Mouse (Mus musculus): ENCODE measurements around the gene Csgalnact2. TPM values are rescaled to one million over a fixed set of nuclear protein-coding genes. Genes with fewer than 3 reads are reported as not detected.
A peak's percentile ranks its signal among the peaks of the same experiment; 100 is the strongest.

Gene Csgalnact2
- polyA plus RNA-seq, 1 experiment from 2014 or later: 19.7 TPM

- Histone ChIP-seq H3K4me1 (replicated peaks; ENCODE audit: insufficient read depth, low read length) (no peaks in the 10 kb centered on the region), H3K27ac (no peak overlapping the region), H3K4me2 (ENCODE audit: low read length) (no peak overlapping the region), H3K9ac (ENCODE audit: low read depth, low read length) (no peak overlapping the region), H3K36me3 (ENCODE audit: insufficient read depth, low read length) (0 out of 2 replicates have a peak, but pooled peaks cover 22% of the 10 kb centered on the region), H3K4me3 (replicated peaks; ENCODE audit: low read depth, low read length) (no peak overlapping the region), H3K27me3 (ENCODE audit: insufficient read depth, low read length) (no peaks in the 10 kb centered on the region), H3K9me3 (replicated peaks; ENCODE audit: low read length) (no peaks in the 10 kb centered on the region)
- DNase-seq (ENCODE audit: low spot score) (no peak), ATAC-seq (replicated peaks; ENCODE audit: low FRiP score, low read depth) (no peak)
- no peak for TF ChIP-seq CTCF (IDR thresholded peaks at IDR 0.05; ENCODE audit: low read depth)
Observed at GRCm38 (mm10) chr6:118126577-118126976, 12.4 kb downstream of the Csgalnact2 start.

- no peaks in the 10 kb centered on the region for H3K9me3 ChIP-seq (replicated peaks; ENCODE audit: low read length)
- WGBS: 91% methylated on average over 1 of the region's 1 CpGs
- TF ChIP-seq CTCF (IDR thresholded peaks at IDR 0.05; ENCODE audit: low read depth): no peak
- H3K27me3 ChIP-seq (ENCODE audit: insufficient read depth, low read length): no peaks in the 10 kb centered on the region
- no peak overlapping the region for H3K4me2 ChIP-seq (ENCODE audit: low read length)
- H3K4me1 ChIP-seq (replicated peaks; ENCODE audit: insufficient read depth, low read length): no peaks in the 10 kb centered on the region
- DNase-seq (ENCODE audit: low spot score) (no peak), ATAC-seq (replicated peaks; ENCODE audit: low FRiP score, low read depth) (no peak)
- H3K36me3 ChIP-seq (ENCODE audit: insufficient read depth, low read length): 0 out of 2 replicates have a peak, but pooled peaks cover 24% of the 10 kb centered on the region
- H3K27ac ChIP-seq: no peak overlapping the region
- no peak overlapping the region for H3K9ac ChIP-seq (ENCODE audit: low read depth, low read length)
- no peak overlapping the region for H3K4me3 ChIP-seq (replicated peaks; ENCODE audit: low read depth, low read length)
Observed at GRCm38 (mm10) chr6:118122767-118123166, 16.2 kb downstream of the Csgalnact2 start.

GRCm38 (mm10) chr6:118111810-118112209 is 27.1 kb downstream of the Csgalnact2 start:
- Histone ChIP-seq H3K9me3 (replicated peaks; ENCODE audit: low read length) (no peaks in the 10 kb centered on the region), H3K4me1 (replicated peaks; ENCODE audit: insufficient read depth, low read length) (no peaks in the 10 kb centered on the region), H3K9ac (ENCODE audit: low read depth, low read length) (no peak overlapping the region), H3K4me3 (replicated peaks; ENCODE audit: low read depth, low read length) (no peak overlapping the region), H3K27ac (no peak overlapping the region), H3K36me3 (ENCODE audit: insufficient read depth, low read length) (peaks cover 5% of the 10 kb centered on the region; the same call in 1 of the 2 replicates), H3K27me3 (ENCODE audit: insufficient read depth, low read length) (no peaks in the 10 kb centered on the region), H3K4me2 (ENCODE audit: low read length) (no peak overlapping the region)
- peak; percentile 44; the same call in 1 of the 2 replicates for TF ChIP-seq CTCF (IDR thresholded peaks at IDR 0.05; ENCODE audit: low read depth)
- 45% methylated on average over 1 of the region's 1 CpGs for WGBS
- ATAC-seq (replicated peaks; ENCODE audit: low FRiP score, low read depth): no peak
- DNase-seq (ENCODE audit: low spot score): no peak

- Histone ChIP-seq H3K27me3 (ENCODE audit: insufficient read depth, low read length) (no peaks in the 10 kb centered on the region), H3K9me3 (replicated peaks; ENCODE audit: low read length) (no peaks in the 10 kb centered on the region), H3K4me3 (replicated peaks; ENCODE audit: low read depth, low read length) (no peak overlapping the region), H3K4me2 (ENCODE audit: low read length) (no peak overlapping the region), H3K36me3 (ENCODE audit: insufficient read depth, low read length) (no peaks in the 10 kb centered on the region), H3K27ac (no peak overlapping the region), H3K9ac (ENCODE audit: low read depth, low read length) (no peak overlapping the region), H3K4me1 (replicated peaks; ENCODE audit: insufficient read depth, low read length) (no peaks in the 10 kb centered on the region)
- DNase-seq (ENCODE audit: low spot score) (peak; percentile 61), ATAC-seq (replicated peaks; ENCODE audit: low FRiP score, low read depth) (peak; percentile 57)
- TF ChIP-seq CTCF (IDR thresholded peaks at IDR 0.05; ENCODE audit: low read depth): peak; percentile 68
- 39% methylated on average over 2 of the region's 2 CpGs for WGBS
Observed at GRCm38 (mm10) chr6:118099311-118099802, 39.6 kb downstream of the Csgalnact2 start.

- Histone ChIP-seq H3K27me3 (ENCODE audit: insufficient read depth, low read length) (no peaks in the 10 kb centered on the region), H3K9me3 (replicated peaks; ENCODE audit: low read length) (no peaks in the 10 kb centered on the region), H3K4me3 (replicated peaks; ENCODE audit: low read depth, low read length) (no peak overlapping the region), H3K4me1 (replicated peaks; ENCODE audit: insufficient read depth, low read length) (no peaks in the 10 kb centered on the region), H3K36me3 (ENCODE audit: insufficient read depth, low read length) (no peaks in the 10 kb centered on the region), H3K27ac (peak overlapping the region; percentile 47), H3K4me2 (ENCODE audit: low read length) (no peak overlapping the region), H3K9ac (ENCODE audit: low read depth, low read length) (no peak overlapping the region)
- ATAC-seq (replicated peaks; ENCODE audit: low FRiP score, low read depth): no peak
- DNase-seq (ENCODE audit: low spot score): peak; percentile 78
- 42% methylated on average over 8 of the region's 8 CpGs for WGBS
- TF ChIP-seq CTCF (IDR thresholded peaks at IDR 0.05; ENCODE audit: low read depth): no peak
Observed at GRCm38 (mm10) chr6:118097765-118098365, 41.1 kb downstream of the Csgalnact2 start.

GRCm38 (mm10) chr6:118090827-118091226 is 48.1 kb downstream of the Csgalnact2 start:
- H3K36me3 ChIP-seq (ENCODE audit: insufficient read depth, low read length): no peaks in the 10 kb centered on the region
- no peak for TF ChIP-seq CTCF (IDR thresholded peaks at IDR 0.05; ENCODE audit: low read depth)
- no peak overlapping the region for H3K4me2 ChIP-seq (ENCODE audit: low read length)
- no peak overlapping the region for H3K27ac ChIP-seq
- H3K9ac ChIP-seq (ENCODE audit: low read depth, low read length): no peak overlapping the region
- no peak overlapping the region for H3K4me3 ChIP-seq (replicated peaks; ENCODE audit: low read depth, low read length)
- H3K4me1 ChIP-seq (replicated peaks; ENCODE audit: insufficient read depth, low read length): no peaks in the 10 kb centered on the region
- ATAC-seq (replicated peaks; ENCODE audit: low FRiP score, low read depth) (no peak), DNase-seq (ENCODE audit: low spot score) (no peak)
- no peaks in the 10 kb centered on the region for H3K27me3 ChIP-seq (ENCODE audit: insufficient read depth, low read length)
- 54% methylated on average over 9 of the region's 9 CpGs for WGBS
- H3K9me3 ChIP-seq (replicated peaks; ENCODE audit: low read length): no peaks in the 10 kb centered on the region

Measured in kidney, postnatal 0 days (tissue).